Mouse (Mus musculus) cerebellum, adult 2 months (tissue): ENCODE measurements around the gene Cdhr1. TPM values are rescaled to one million over a fixed set of nuclear protein-coding genes. Genes with fewer than 3 reads are reported as not detected.

Experiments used
- DNase-seq, 2 experiments: peaks; one replicate each; pipeline ENCODE4 v3.0.0; 2021
- H3K27ac ChIP-seq: fragments of 200-500 bp; 2 replicates; pipeline ENCODE4 v1.5.1; 2012; ENCODE audit warnings: low read length, control low read depth, inconsistent platforms; ENCODE audit not compliant: insufficient read depth
- H3K27me3 ChIP-seq: fragments of 200-500 bp; 2 replicates; pipeline ENCODE4 v1.6.1; 2012; ENCODE audit warnings: inconsistent platforms, mild to moderate bottlenecking, low read length, moderate library complexity; ENCODE audit not compliant: control insufficient read depth, insufficient read depth
- H3K4me1 ChIP-seq: fragments of 200-500 bp; 2 replicates; pipeline ENCODE4 v1.6.1; 2011; ENCODE audit warnings: low read length; ENCODE audit not compliant: control insufficient read depth, insufficient read depth
- H3K4me3 ChIP-seq: fragments of 200-500 bp; replicated peaks from 2 replicates; pipeline ENCODE3; 2011; ENCODE audit warnings: mild to moderate bottlenecking, low read depth, low read length, control low read depth; ENCODE audit not compliant: insufficient read depth
- CTCF ChIP-seq: fragments of 200-500 bp; IDR thresholded peaks from 2 replicates; pipeline ENCODE4 v1.5.1; 2011; ENCODE audit warnings: low read depth, mild to moderate bottlenecking, control low read depth, low read length, moderate library complexity, borderline replicate concordance; ENCODE audit not compliant: insufficient read depth
- POLR2A ChIP-seq: fragments of 200-500 bp; IDR thresholded peaks from 2 replicates; pipeline ENCODE4 v1.6.1; 2011; ENCODE audit warnings: low read length, control low read depth, borderline replicate concordance; ENCODE audit not compliant: insufficient read depth
- WGBS: fragments of 180-500 bp; shearing (Covaris S2); methylation state at CpG from one replicate; pipeline ENCODE4 v1.1.7; 2018; 5-methylcytosine and 5-hydroxymethylcytosine counted together
- polyA plus RNA-seq: library from polyadenylated mRNA; depleted of rRNA; stranded (reverse); fragments of >200 nt; gene quantifications from 2 replicates; pipeline ENCODE4 v1.2.3, GENCODE M21; 2012

Gene Cdhr1
- polyA plus RNA-seq, 1 experiment: 1.1 TPM

DNA sequence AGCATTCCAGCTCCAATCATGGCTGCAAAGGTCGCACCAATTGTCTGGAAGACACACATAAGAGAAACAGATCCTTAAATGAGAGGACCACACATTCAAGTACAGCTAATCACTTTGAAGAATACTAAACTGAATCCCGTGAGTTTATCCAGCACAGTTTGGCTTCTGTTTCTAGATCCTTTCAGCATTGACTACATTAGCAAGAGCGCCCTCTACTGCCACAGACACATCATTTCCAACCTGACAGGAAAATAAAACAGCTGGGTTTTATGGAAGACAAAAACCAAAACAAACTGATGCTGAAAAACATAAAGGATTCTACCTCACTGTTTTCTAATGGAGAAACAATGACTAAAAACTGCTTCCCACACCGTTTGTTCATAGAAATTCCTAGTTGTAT lies 29.5 kb upstream of the Cdhr1 start:
- TF ChIP-seq POLR2A (no peak), CTCF (peak; percentile 22; the same call in 1 of the 2 replicates)
- no peaks in the 10 kb centered on the region for H3K27me3 ChIP-seq
- no peaks in the 10 kb centered on the region for H3K4me1 ChIP-seq
- WGBS: 36% methylated on average over 4 of the region's 4 CpGs
- DNase-seq: peak in 1 of 2 experiments; percentile 29
- H3K27ac ChIP-seq: no peak overlapping the region
- no peak overlapping the region for H3K4me3 ChIP-seq

- WGBS: 96% methylated on average over 4 of the region's 4 CpGs
Measured at GRCm38 (mm10) chr14:37119233-37119632, 21.1 kb upstream of the Cdhr1 start.

DNA sequence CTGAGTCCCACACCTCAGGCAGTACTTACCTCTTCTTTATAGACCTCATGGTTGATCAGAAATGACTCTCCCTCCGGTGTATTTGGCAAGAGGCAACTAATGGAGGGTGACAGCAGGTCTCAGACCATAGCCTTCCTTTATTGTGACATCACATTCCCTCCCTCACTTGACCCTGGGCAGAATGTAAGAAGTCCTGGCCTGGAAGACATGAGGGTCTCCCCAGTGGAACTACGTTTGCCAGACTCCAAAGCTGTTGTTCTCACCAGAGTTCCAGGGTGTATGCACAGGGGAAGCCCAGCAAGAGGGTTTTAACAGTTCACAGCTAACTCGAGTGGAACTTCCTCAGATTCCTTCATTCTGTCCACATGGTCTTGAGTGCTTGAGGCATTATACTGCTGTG lies 15.8 kb upstream of the Cdhr1 start, which contains the start of gene 2610528A11Rik:
TSS of gene 2610528A11Rik (minus strand) at position 101 of the 400 bp plus-strand sequence.
- DNase-seq: no peak
- Histone ChIP-seq H3K27ac (no peak within 1 kb of the TSS), H3K4me1 (no peaks in the 10 kb centered on the region), H3K4me3 (no peak within 1 kb of the TSS), H3K27me3 (no peaks in the 10 kb centered on the region)
- TF ChIP-seq POLR2A: no peak
- WGBS: 22% methylated on average over 3 of the region's 3 CpGs

More at GRCm38 (mm10) chr14:37119233-37119632, 21.1 kb upstream of the Cdhr1 start:
- H3K4me1 ChIP-seq: no peaks in the 10 kb centered on the region
- DNase-seq: no peak
- H3K4me3 ChIP-seq: no peak overlapping the region
- TF ChIP-seq CTCF (no peak), POLR2A (no peak)
- H3K27ac ChIP-seq: no peak overlapping the region
- no peaks in the 10 kb centered on the region for H3K27me3 ChIP-seq

DNA sequence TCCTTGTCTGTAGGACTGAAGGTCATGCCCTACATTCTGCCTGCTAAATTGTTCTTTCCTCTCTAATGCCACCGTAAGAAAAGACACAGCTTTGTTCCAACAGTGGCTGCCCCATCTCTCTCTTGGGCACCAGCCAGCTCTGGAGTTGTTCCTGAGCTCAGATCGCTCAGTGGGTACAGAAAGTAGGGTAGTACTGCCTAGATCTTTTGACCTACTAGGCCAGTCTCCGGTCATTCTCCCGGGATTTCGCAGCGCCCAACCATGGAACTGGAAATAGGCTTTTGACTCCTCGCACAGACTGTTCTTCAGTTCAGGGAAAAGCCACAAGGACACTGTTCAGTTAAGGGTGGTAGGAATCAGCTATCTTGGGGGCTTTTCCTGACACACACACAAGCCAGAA lies 14.8 kb upstream of the Cdhr1 start:
- DNase-seq: peak in 1 of 2 experiments; percentile 25
- Histone ChIP-seq H3K4me1 (no peaks in the 10 kb centered on the region), H3K27me3 (no peaks in the 10 kb centered on the region), H3K4me3 (no peak overlapping the region), H3K27ac (no peak overlapping the region)
- 54% methylated on average over 7 of the region's 7 CpGs for WGBS
- TF ChIP-seq CTCF: no peak
- no peak for TF ChIP-seq POLR2A

GRCm38 (mm10) chr14:37111371-37111770 lies 13.2 kb upstream of the Cdhr1 start:
- no peak overlapping the region for H3K27ac ChIP-seq
- H3K4me3 ChIP-seq: no peak overlapping the region
- TF ChIP-seq POLR2A: no peak
- TF ChIP-seq CTCF: no peak
- no peaks in the 10 kb centered on the region for H3K27me3 ChIP-seq
- no peaks in the 10 kb centered on the region; the same call in 1 of the 2 replicates for H3K4me1 ChIP-seq
- no peak for DNase-seq

GRCm38 (mm10) chr14:37110456-37110855 lies 12.3 kb upstream of the Cdhr1 start:
- 54% methylated on average over 2 of the region's 2 CpGs for WGBS
- Histone ChIP-seq H3K4me3 (no peak overlapping the region), H3K4me1 (peaks cover 3% of the 10 kb centered on the region; the same call in 1 of the 2 replicates), H3K27ac (no peak overlapping the region), H3K27me3 (no peaks in the 10 kb centered on the region)
- TF ChIP-seq POLR2A (no peak), CTCF (no peak)
- DNase-seq: no peak

DNA sequence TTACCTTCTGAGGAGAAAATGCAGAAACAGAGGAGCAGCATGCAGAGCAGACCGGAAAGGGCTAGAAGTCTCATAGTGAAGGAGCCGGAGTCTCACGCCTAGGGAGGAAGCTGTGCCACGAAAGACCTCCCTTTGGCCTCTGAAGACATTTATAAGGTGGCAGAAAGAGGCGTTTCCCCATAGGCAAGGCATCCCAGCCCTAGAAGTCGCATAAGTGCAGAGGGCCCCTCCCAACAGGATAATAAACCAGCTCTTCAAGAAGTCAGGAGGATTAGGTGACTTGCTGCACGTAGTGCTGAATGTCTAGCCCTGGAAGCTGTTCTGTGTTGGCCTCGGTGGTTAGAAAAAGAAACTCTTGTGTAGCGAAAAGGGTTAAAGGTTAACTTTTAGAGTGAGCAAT lies 11.8 kb upstream of the Cdhr1 start:
- WGBS: 43% methylated on average over 9 of the region's 9 CpGs
- TF ChIP-seq CTCF: no peak
- TF ChIP-seq POLR2A: no peak
- Histone ChIP-seq H3K27me3 (no peaks in the 10 kb centered on the region), H3K4me1 (peaks cover 3% of the 10 kb centered on the region; the same call in 1 of the 2 replicates), H3K4me3 (no peak overlapping the region), H3K27ac (0 out of 2 replicates have a peak overlapping the region, but pooled peaks have one; percentile 21)
- DNase-seq: no peak

DNA sequence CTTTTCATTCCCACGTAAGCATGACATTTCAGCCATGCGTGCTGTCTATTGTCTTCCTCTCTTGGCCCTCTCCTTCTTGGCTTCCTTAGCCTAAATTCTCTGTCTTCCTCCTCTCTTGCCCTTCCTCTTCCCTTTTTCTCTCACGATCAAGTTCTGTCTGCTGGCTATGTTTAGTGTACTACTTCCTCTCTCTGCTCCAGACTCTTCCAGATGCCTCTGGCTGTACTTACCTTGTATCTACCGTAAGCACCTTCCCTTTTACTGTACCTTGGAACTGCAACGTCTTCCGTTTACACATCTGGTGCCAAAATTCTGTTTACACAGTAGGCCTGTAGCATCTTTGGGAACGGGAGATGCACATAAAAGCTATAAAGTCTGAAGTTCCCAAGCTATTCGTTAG lies 11.3 kb upstream of the Cdhr1 start:
- no peaks in the 10 kb centered on the region for H3K27me3 ChIP-seq
- no peak overlapping the region for H3K27ac ChIP-seq
- WGBS: 76% methylated on average over 8 of the region's 8 CpGs
- TF ChIP-seq POLR2A (no peak), CTCF (no peak)
- no peak for DNase-seq
- no peak overlapping the region for H3K4me3 ChIP-seq
- peaks cover 3% of the 10 kb centered on the region; the same call in 1 of the 2 replicates for H3K4me1 ChIP-seq
